ENCODE assay signal across 8 mouse cellular contexts in the genomic region with DNA sequence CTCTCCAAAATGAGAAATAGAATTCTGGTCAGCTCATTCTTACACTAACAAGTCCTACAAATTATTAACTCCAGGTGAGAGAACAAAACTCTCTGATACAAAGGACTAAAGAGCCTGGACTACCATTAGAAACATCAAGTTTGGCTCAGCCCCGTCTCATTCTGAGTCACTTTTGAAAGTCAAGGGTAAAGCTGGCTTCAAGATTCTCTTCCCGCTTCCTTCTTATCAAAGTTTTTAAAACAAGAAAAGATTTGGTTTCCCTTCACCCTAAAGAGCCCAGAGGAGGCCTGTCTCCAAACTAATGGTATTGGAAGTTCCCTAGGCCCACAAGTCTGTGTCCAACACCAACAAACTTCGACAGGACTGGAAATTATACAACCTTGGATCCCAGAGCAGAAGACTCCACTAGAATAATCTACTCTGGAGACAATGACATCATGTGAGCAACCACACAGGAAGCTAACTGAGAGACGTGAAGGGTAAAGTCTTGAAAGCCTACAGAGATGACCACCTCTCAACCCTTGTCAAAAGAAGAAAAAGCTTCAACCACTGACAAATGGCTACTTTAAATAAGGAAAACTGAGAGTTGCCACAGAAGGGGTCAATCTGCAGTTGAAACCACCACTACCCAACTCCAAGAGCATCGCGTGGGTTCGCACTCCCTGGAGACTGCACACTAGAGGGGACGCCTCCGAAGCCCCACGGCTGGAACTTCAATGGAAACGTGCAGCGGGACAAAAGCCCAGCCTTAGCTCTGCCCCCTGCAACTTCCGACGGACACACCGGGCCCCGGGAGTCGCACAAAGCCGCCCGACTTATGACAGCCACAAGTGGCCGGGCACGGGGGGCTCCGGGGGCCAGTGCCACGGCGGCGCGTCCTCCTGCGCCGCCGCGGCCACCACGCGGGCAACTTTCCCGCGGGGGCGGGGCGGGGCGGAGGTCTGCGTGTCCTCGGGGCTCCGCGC. TPM values are rescaled to one million over a fixed set of nuclear protein-coding genes. Genes with fewer than 3 reads are reported as not detected.
A peak's percentile ranks its signal among the peaks of the same experiment; 100 is the strongest.
DNase-seq lines count a peak whose midpoint lies in the region; ATAC-seq and TF ChIP-seq lines count a peak whose summit lies in the region.

No protein-coding gene starts in this region.

- WGBS in heart, embryonic 11.5 days (ENCODE audit: insufficient replicate concordance): 23% methylated on average over 35 of the region's 41 CpGs
- 21% methylated on average over 41 of the region's 41 CpGs for WGBS in heart, embryonic 14.5 days
- 36% methylated on average over 36 of the region's 41 CpGs for WGBS in liver, embryonic 14.5 days (ENCODE audit: insufficient replicate concordance)
- 30% methylated on average over 41 of the region's 41 CpGs for WGBS in stomach, postnatal 0 days

- TF ChIP-seq EP300 in liver, embryonic 14.5 days (IDR thresholded peaks at IDR 0.05; ENCODE audit: low read depth): no peak
- no peak for TF ChIP-seq EP300 in stomach, postnatal 0 days (optimal IDR thresholded peaks at IDR 0.05)

- H3K36me3 ChIP-seq in heart, embryonic 11.5 days (ENCODE audit: control insufficient read depth, insufficient read depth, low read length): peaks cover 33% of the 10 kb centered on the region
- peaks cover 83% of the 10 kb centered on the region for H3K36me3 ChIP-seq in heart, embryonic 14.5 days (ENCODE audit: control insufficient read depth, insufficient read depth, low read length)
- no peaks in the 10 kb centered on the region; the same call in 1 of the 2 replicates for H3K36me3 ChIP-seq in liver, embryonic 14.5 days (replicated peaks; ENCODE audit: control insufficient read depth, insufficient read depth, low read depth)
- peaks cover 2% of the 10 kb centered on the region; the same call in 1 of the 2 replicates for H3K36me3 ChIP-seq in stomach, postnatal 0 days (ENCODE audit: control insufficient read depth, insufficient read depth, low read length)

- H3K27ac ChIP-seq in heart, embryonic 11.5 days (ENCODE audit: low read depth, low read length): peak overlapping the region; percentile 98
- peak overlapping the region; percentile 87 to 88 for H3K27ac ChIP-seq in heart, embryonic 14.5 days (replicated peaks in 1 of 2; ENCODE audit: control insufficient read depth in 1 of 2, insufficient read depth in 1 of 2, low read depth in 2 of 2, low read length in 2 of 2)
- no peak overlapping the region for H3K27ac ChIP-seq in liver, embryonic 14.5 days
- H3K27ac ChIP-seq in stomach, postnatal 0 days (replicated peaks): peak overlapping the region; percentile 91

- H3K4me1 ChIP-seq in heart, embryonic 11.5 days (ENCODE audit: control insufficient read depth, insufficient read depth, low read length): peaks cover 26% of the 10 kb centered on the region
- peaks cover 8 to 48% of the 10 kb centered on the region in 2 experiments for H3K4me1 ChIP-seq in heart, embryonic 14.5 days (ENCODE audit: control insufficient read depth in 2 of 2, insufficient read depth in 2 of 2, low read length in 2 of 2)
- H3K4me1 ChIP-seq in liver, embryonic 14.5 days (replicated peaks; ENCODE audit: control insufficient read depth in 2 of 2, insufficient read depth in 2 of 2, low read length in 1 of 2): peaks cover 0 to 4% of the 10 kb centered on the region in 2 experiments; a peak in 1 of 4 replicates
- no peaks in the 10 kb centered on the region; the same call in 1 of the 2 replicates for H3K4me1 ChIP-seq in stomach, postnatal 0 days (replicated peaks; ENCODE audit: control insufficient read depth, insufficient read depth)

- no peak; the same call in 1 of the 2 replicates for ATAC-seq in heart, embryonic 11.5 days (replicated peaks; ENCODE audit: insufficient number of reproducible peaks, low FRiP score, low TSS enrichment)
- ATAC-seq in heart, embryonic 14.5 days (ENCODE audit: insufficient number of reproducible peaks, insufficient read depth, low FRiP score, low read depth): peak; percentile 32; the same call in 1 of the 2 replicates
- ATAC-seq in liver, embryonic 14.5 days (ENCODE audit: insufficient read depth): no peak; the same call in 1 of the 2 replicates
- 0 out of 2 replicates have a peak, but pooled peaks have one; percentile 1 for ATAC-seq in stomach, postnatal 0 days (ENCODE audit: low FRiP score, low TSS enrichment)

- peak overlapping the region; percentile 69 for H3K4me2 ChIP-seq in heart, embryonic 11.5 days
- H3K4me2 ChIP-seq in heart, embryonic 14.5 days (ENCODE audit: low read length): peak overlapping the region; percentile 67
- peak overlapping the region; percentile 79 for H3K4me2 ChIP-seq in liver, embryonic 14.5 days (ENCODE audit: low read depth)
- peak overlapping the region; percentile 59 for H3K4me2 ChIP-seq in stomach, postnatal 0 days (replicated peaks; ENCODE audit: low read depth)

- H3K9me3 ChIP-seq in heart, embryonic 11.5 days (replicated peaks; ENCODE audit: control insufficient read depth, low read length): no peaks in the 10 kb centered on the region
- H3K9me3 ChIP-seq in heart, embryonic 14.5 days (ENCODE audit: control insufficient read depth, low read length): no peaks in the 10 kb centered on the region
- no peaks in the 10 kb centered on the region for H3K9me3 ChIP-seq in liver, embryonic 14.5 days (ENCODE audit: control insufficient read depth, low read length)
- H3K9me3 ChIP-seq in stomach, postnatal 0 days (ENCODE audit: control insufficient read depth, low read length): 0 out of 2 replicates have a peak, but pooled peaks cover 2% of the 10 kb centered on the region

- DNase-seq in heart, adult 9 months (ENCODE audit: low spot score in 2 of 2): no peak
- peak; percentile 36 for DNase-seq in Muller cell, postnatal 12 days (ENCODE audit: inconsistent ontology term)
- DNase-seq in liver, embryonic 14.5 days (ENCODE audit: low read depth in 3 of 3, low spot score in 3 of 3): no peak
- no peak for DNase-seq in stomach, postnatal 0 days (ENCODE audit: low spot score)
- DNase-seq in thymus, postnatal 4 days: no peak
- no peak for DNase-seq in adrenal gland, postnatal 10 days

- TF ChIP-seq CTCF in liver, embryonic 14.5 days (IDR thresholded peaks at IDR 0.05; ENCODE audit: low read depth): no peak
- no peak for TF ChIP-seq CTCF in stomach, postnatal 0 days (IDR thresholded peaks at IDR 0.05; ENCODE audit: low read depth)

- H3K9ac ChIP-seq in heart, embryonic 11.5 days (ENCODE audit: low read depth, low read length): peak overlapping the region; percentile 96
- peak overlapping the region; percentile 84 for H3K9ac ChIP-seq in heart, embryonic 14.5 days (ENCODE audit: low read length)
- peak overlapping the region; percentile 61 for H3K9ac ChIP-seq in liver, embryonic 14.5 days (replicated peaks)
- H3K9ac ChIP-seq in stomach, postnatal 0 days (ENCODE audit: low read length): peak overlapping the region; percentile 85

- no peaks in the 10 kb centered on the region for H3K27me3 ChIP-seq in heart, embryonic 11.5 days (ENCODE audit: control insufficient read depth, insufficient read depth, low read length)
- H3K27me3 ChIP-seq in heart, embryonic 14.5 days (ENCODE audit: control insufficient read depth, insufficient read depth, low read length): no peaks in the 10 kb centered on the region
- H3K27me3 ChIP-seq in liver, embryonic 14.5 days (ENCODE audit: control insufficient read depth, insufficient read depth, low read length): no peaks in the 10 kb centered on the region
- no peaks in the 10 kb centered on the region for H3K27me3 ChIP-seq in stomach, postnatal 0 days (ENCODE audit: control insufficient read depth, insufficient read depth, low read length)

- H3K4me3 ChIP-seq in heart, embryonic 11.5 days (ENCODE audit: low read depth, low read length): peak overlapping the region; percentile 75
- peak overlapping the region; percentile 56 to 66 for H3K4me3 ChIP-seq in heart, embryonic 14.5 days (ENCODE audit: control insufficient read depth in 1 of 2, insufficient read depth in 1 of 2, low read depth in 1 of 2, low read length in 2 of 2)
- peak overlapping the region; percentile 70 to 72 for H3K4me3 ChIP-seq in liver, embryonic 14.5 days (ENCODE audit: insufficient read depth in 1 of 2, low read depth in 2 of 2, low read length in 2 of 2)
- H3K4me3 ChIP-seq in stomach, postnatal 0 days (ENCODE audit: low read depth, low read length): peak overlapping the region; percentile 63

RNA-seq across cellular contexts. Expression of a gene that starts 0.8 kb away (rescaled TPM):
- polyA plus RNA-seq in heart, embryonic 11.5 days (2014; fragmentation: Nextera tagmentation; extraction: Ambion mirVana): 199 and 238 TPM in 2 replicates
- 196 and 201 TPM in 2 replicates for polyA plus RNA-seq in heart, embryonic 14.5 days (2014; fragmentation: Nextera tagmentation; extraction: Ambion mirVana)
- 9.5 and 12.6 TPM in 2 replicates for polyA plus RNA-seq in liver, embryonic 14.5 days (2012; rRNA removed)
- 12.8 and 14.8 TPM in 2 replicates for polyA plus RNA-seq in liver, embryonic 14.5 days (2014; fragmentation: Nextera tagmentation; extraction: Ambion mirVana)
- polyA plus RNA-seq in stomach, postnatal 0 days (2015; fragmentation: Nextera tagmentation; extraction: Ambion mirVana): 9.4 and 9.6 TPM in 2 replicates
- total RNA-seq in adrenal gland, postnatal 10 days (2021): 10 to 100 TPM; 60.7 to 77.0 TPM

Comparison
In these comparisons a context has a peak if more than half of its experiments do, and no peak if none do; other contexts are left out.
1. ATAC-seq: peak in heart, embryonic 14.5 days (single experiment) and stomach, postnatal 0 days (single experiment); none in heart, embryonic 11.5 days (single experiment) and liver, embryonic 14.5 days (single experiment).
2. RNA of a gene that starts 0.8 kb away (polyA plus RNA-seq): 196 to 201 TPM in heart, embryonic 14.5 days and 199 to 238 TPM in heart, embryonic 11.5 days; 9.5 to 14.8 TPM in liver, embryonic 14.5 days and 9.4 to 9.6 TPM in stomach, postnatal 0 days; every median in the first group is over 10 times any median in the second.
3. Peak in every context shown above with its lines, with median percentiles within 50 percentile points of each other: H3K4me2 ChIP-seq, H3K4me3 ChIP-seq and H3K9ac ChIP-seq.